Mouse (Mus musculus) MEL (cell line): Measurements from ENCODE around the gene Cmtm2b. TPM values are rescaled to one million over a fixed set of nuclear protein-coding genes. Genes with fewer than 3 reads are reported as not detected.

Experiments used
- DNase-seq: peaks from one replicate; pipeline ENCODE4 v3.0.0; 2011; ENCODE audit warnings: low read depth, low spot score
- H3K27ac ChIP-seq: 2 replicates; pipeline ENCODE4 v1.5.1; 2012; ENCODE audit warnings: low read depth, mild to moderate bottlenecking, control low read depth, low read length, moderate library complexity; ENCODE audit not compliant: control insufficient read depth
- H3K27me3 ChIP-seq, 2 experiments: fragments of 150-350 bp in 1 of 2; sonication (generic) in 1 of 2; 2 replicates each; pipeline ENCODE4 v1.6.1; 2012; ENCODE audit warnings: low read length in 2 of 2, mild to moderate bottlenecking in 2 of 2, improper control_type of control experiment in 1 of 2, moderate library complexity in 1 of 2; ENCODE audit not compliant: insufficient read depth in 2 of 2, control insufficient read depth in 1 of 2
- H3K36me3 ChIP-seq, 2 experiments: 2 replicates each; pipeline ENCODE4 v1.6.1; 2012 to 2014; ENCODE audit warnings: low read length in 2 of 2, improper control_type of control experiment in 1 of 2, inconsistent platforms in 1 of 2, mild to moderate bottlenecking in 1 of 2; ENCODE audit not compliant: insufficient read depth in 2 of 2, control insufficient read depth in 1 of 2
- H3K4me1 ChIP-seq, 2 experiments: fragments of 150-350 bp in 1 of 2; sonication (generic) in 1 of 2; 2 replicates each; pipeline ENCODE4 v1.6.1; 2012; ENCODE audit warnings: low read length in 2 of 2, improper control_type of control experiment in 1 of 2, mild to moderate bottlenecking in 1 of 2; ENCODE audit not compliant: insufficient read depth in 2 of 2, control insufficient read depth in 1 of 2
- H3K4me3 ChIP-seq, 2 experiments: fragments of 150-350 bp in 1 of 2; sonication (generic) in 1 of 2; 2 replicates each; pipeline ENCODE4 v1.5.1; 2012; ENCODE audit warnings: low read depth in 2 of 2, low read length in 2 of 2, mild to moderate bottlenecking in 2 of 2, moderate library complexity in 2 of 2, control low read depth in 1 of 2, improper control_type of control experiment in 1 of 2; ENCODE audit not compliant: control insufficient read depth in 1 of 2, insufficient read depth in 1 of 2
- H3K79me2 ChIP-seq: 2 replicates; pipeline ENCODE4 v1.6.1; 2012; ENCODE audit warnings: mild to moderate bottlenecking, low read length, moderate library complexity; ENCODE audit not compliant: control insufficient read depth, poor library complexity, insufficient read depth
- H3K9ac ChIP-seq: 2 replicates; pipeline ENCODE4 v1.6.1; 2012; ENCODE audit warnings: low read depth, mild to moderate bottlenecking, control low read depth, low read length, moderate library complexity; ENCODE audit not compliant: control insufficient read depth, poor library complexity, severe bottlenecking
- H3K9me3 ChIP-seq: fragments of 150-350 bp; sonication (generic); replicated peaks from 2 replicates; pipeline ENCODE4 v1.6.1; 2012; ENCODE audit warnings: mild to moderate bottlenecking, low read length, improper control_type of control experiment, moderate library complexity; ENCODE audit not compliant: insufficient read depth
- BHLHE40 ChIP-seq: IDR thresholded peaks from 2 replicates; pipeline ENCODE4 v1.6.1; 2012; ENCODE audit warnings: low read depth, mild to moderate bottlenecking, inconsistent platforms, low read length, improper control_type of control experiment, borderline replicate concordance
- CHD1 ChIP-seq: IDR thresholded peaks from 2 replicates; pipeline ENCODE4 v1.6.1; 2012; ENCODE audit warnings: low read depth, mild to moderate bottlenecking, inconsistent platforms, low read length, improper control_type of control experiment
- CHD2 ChIP-seq: IDR thresholded peaks from 2 replicates; pipeline ENCODE4 v1.6.1; 2011; ENCODE audit warnings: low read length, improper control_type of control experiment
- CTCF ChIP-seq, 3 experiments: IDR thresholded peaks in 2 of 3; conservative IDR thresholded peaks in 1 of 3; 2 replicates each; pipeline ENCODE4 v1.5.1; 2011 to 2012; ENCODE audit warnings: low read length in 3 of 3, low read depth in 2 of 3, mild to moderate bottlenecking in 2 of 3, improper control_type of control experiment in 1 of 3, inconsistent platforms in 1 of 3, mixed read lengths in 1 of 3, moderate library complexity in 1 of 3; ENCODE audit not compliant: control insufficient read depth in 1 of 3, insufficient read depth in 1 of 3, poor library complexity in 1 of 3, severe bottlenecking in 1 of 3
- E2F4 ChIP-seq: IDR thresholded peaks from 2 replicates; pipeline ENCODE4 v1.6.1; 2011; ENCODE audit warnings: low read depth, low read length, improper control_type of control experiment, borderline replicate concordance
- ELF1 ChIP-seq: IDR thresholded peaks from 2 replicates; pipeline ENCODE4 v1.6.1; 2014; ENCODE audit warnings: low read depth, mild to moderate bottlenecking, inconsistent platforms, low read length, improper control_type of control experiment, moderate library complexity
- EP300 ChIP-seq, 2 experiments: IDR thresholded peaks; 2 replicates each; pipeline ENCODE4 v1.6.1; 2011; ENCODE audit warnings: improper control_type of control experiment in 2 of 2, low read length in 2 of 2, low read depth in 1 of 2, mild to moderate bottlenecking in 1 of 2
- GABPA ChIP-seq: IDR thresholded peaks from 2 replicates; pipeline ENCODE4 v1.6.1; 2012; ENCODE audit warnings: low read depth, mild to moderate bottlenecking, inconsistent platforms, low read length, improper control_type of control experiment, moderate library complexity
- GATA1 ChIP-seq: IDR thresholded peaks from 2 replicates; pipeline ENCODE4 v1.6.1; 2011; ENCODE audit warnings: low read depth, low read length, improper control_type of control experiment
- HCFC1 ChIP-seq: IDR thresholded peaks from 2 replicates; pipeline ENCODE4 v1.6.1; 2012; ENCODE audit warnings: low read depth, mild to moderate bottlenecking, inconsistent platforms, low read length, improper control_type of control experiment, moderate library complexity
- KAT2A ChIP-seq: conservative IDR thresholded peaks from 2 replicates; pipeline ENCODE4 v1.6.1; 2012; ENCODE audit warnings: low read depth, low read length, improper control_type of control experiment, inconsistent platforms
- MAFK ChIP-seq: IDR thresholded peaks from 2 replicates; pipeline ENCODE4 v1.6.1; 2011; ENCODE audit warnings: low read depth, mild to moderate bottlenecking, low read length, improper control_type of control experiment, borderline replicate concordance
- MAX ChIP-seq: IDR thresholded peaks from 2 replicates; pipeline ENCODE4 v1.6.1; 2011; ENCODE audit warnings: low read length, improper control_type of control experiment
- MAZ ChIP-seq: IDR thresholded peaks from 2 replicates; pipeline ENCODE4 v1.6.1; 2012; ENCODE audit warnings: low read depth, mild to moderate bottlenecking, inconsistent platforms, low read length, improper control_type of control experiment
- MEF2A ChIP-seq: IDR thresholded peaks from 2 replicates; pipeline ENCODE4 v1.6.1; 2014; ENCODE audit warnings: low read depth, mild to moderate bottlenecking, inconsistent platforms, low read length, improper control_type of control experiment; ENCODE audit not compliant: poor library complexity, insufficient replicate concordance, severe bottlenecking; ENCODE audit errors: extremely low read depth
- MYB ChIP-seq: IDR thresholded peaks from 2 replicates; pipeline ENCODE4 v1.6.1; 2011; ENCODE audit warnings: mild to moderate bottlenecking, low read depth, low read length, improper control_type of control experiment
- NELFE ChIP-seq: IDR thresholded peaks from 2 replicates; pipeline ENCODE4 v1.6.1; 2011; ENCODE audit warnings: low read depth, low read length, improper control_type of control experiment
- NRF1 ChIP-seq: IDR thresholded peaks from 2 replicates; pipeline ENCODE4 v1.6.1; 2014; ENCODE audit warnings: low read depth, mild to moderate bottlenecking, inconsistent platforms, low read length, improper control_type of control experiment, moderate library complexity; ENCODE audit not compliant: poor library complexity, insufficient read depth, severe bottlenecking
- RAD21 ChIP-seq: IDR thresholded peaks from 2 replicates; pipeline ENCODE4 v1.6.1; 2011; ENCODE audit warnings: mild to moderate bottlenecking, low read depth, low read length, improper control_type of control experiment
- RCOR1 ChIP-seq: IDR thresholded peaks from 2 replicates; pipeline ENCODE4 v1.6.1; 2012; ENCODE audit warnings: low read depth, mild to moderate bottlenecking, inconsistent platforms, low read length, improper control_type of control experiment
- SIN3A ChIP-seq: IDR thresholded peaks from 2 replicates; pipeline ENCODE4 v1.6.1; 2012; ENCODE audit warnings: low read length, improper control_type of control experiment, inconsistent platforms
- SMC3 ChIP-seq: IDR thresholded peaks from 2 replicates; pipeline ENCODE4 v1.6.1; 2011; ENCODE audit warnings: low read depth, low read length, improper control_type of control experiment
- TAL1 ChIP-seq: IDR thresholded peaks from 2 replicates; pipeline ENCODE4 v1.6.1; 2012; ENCODE audit warnings: mild to moderate bottlenecking, inconsistent platforms, low read length, moderate library complexity, mixed read lengths
- TBP ChIP-seq: IDR thresholded peaks from 2 replicates; pipeline ENCODE4 v1.8.0; 2011; ENCODE audit warnings: low read depth, low read length, improper control_type of control experiment
- TCF12 ChIP-seq: IDR thresholded peaks from 2 replicates; pipeline ENCODE4 v1.6.1; 2014; ENCODE audit warnings: low read depth, mild to moderate bottlenecking, inconsistent platforms, low read length, improper control_type of control experiment, moderate library complexity
- UBTF ChIP-seq: IDR thresholded peaks from 2 replicates; pipeline ENCODE4 v1.6.1; 2012; ENCODE audit warnings: low read depth, mild to moderate bottlenecking, inconsistent platforms, low read length, improper control_type of control experiment, moderate library complexity, borderline replicate concordance; ENCODE audit not compliant: insufficient read depth
- USF1 ChIP-seq: IDR thresholded peaks from 2 replicates; pipeline ENCODE4 v1.6.1; 2014; ENCODE audit warnings: low read depth, mild to moderate bottlenecking, inconsistent platforms, low read length, improper control_type of control experiment, moderate library complexity
- USF2 ChIP-seq, 2 experiments: IDR thresholded peaks; 2 replicates each; pipeline ENCODE4 v1.6.1; 2011 to 2012; ENCODE audit warnings: improper control_type of control experiment in 2 of 2, low read length in 2 of 2, borderline replicate concordance in 1 of 2, inconsistent platforms in 1 of 2, low read depth in 1 of 2, mild to moderate bottlenecking in 1 of 2; ENCODE audit not compliant: insufficient read depth in 1 of 2
- ZC3H11A ChIP-seq: IDR thresholded peaks from 2 replicates; pipeline ENCODE4 v1.6.1; 2012; ENCODE audit warnings: low read depth, mild to moderate bottlenecking, inconsistent platforms, low read length, improper control_type of control experiment
- ZKSCAN1 ChIP-seq: IDR thresholded peaks from 2 replicates; pipeline ENCODE4 v1.6.1; 2012; ENCODE audit warnings: low read depth, mild to moderate bottlenecking, inconsistent platforms, low read length, improper control_type of control experiment, moderate library complexity
- polyA plus RNA-seq, 2 experiments: library from polyadenylated mRNA; stranded (reverse) in 1 of 2; unstranded in 1 of 2; fragments of >175 nt in 1 of 2; fragments of >200 nt in 1 of 2; gene quantifications; 2 replicates each; pipeline versions ENCODE4 v1.2.1 to v1.2.4; 2012; ENCODE audit warnings: low replicate concordance in 2 of 2, low read depth in 1 of 2; ENCODE audit not compliant: insufficient read length in 2 of 2, insufficient read depth in 1 of 2, missing spikeins in 1 of 2
- total RNA-seq: library from RNA; depleted of rRNA; stranded (reverse); fragments of 300-350 nt; gene quantifications from 2 replicates; pipeline ENCODE4 v1.2.3, GENCODE M21; 2012

Cmtm2b gene
- total and polyA plus RNA-seq, 3 experiments, result not detected

DNA sequence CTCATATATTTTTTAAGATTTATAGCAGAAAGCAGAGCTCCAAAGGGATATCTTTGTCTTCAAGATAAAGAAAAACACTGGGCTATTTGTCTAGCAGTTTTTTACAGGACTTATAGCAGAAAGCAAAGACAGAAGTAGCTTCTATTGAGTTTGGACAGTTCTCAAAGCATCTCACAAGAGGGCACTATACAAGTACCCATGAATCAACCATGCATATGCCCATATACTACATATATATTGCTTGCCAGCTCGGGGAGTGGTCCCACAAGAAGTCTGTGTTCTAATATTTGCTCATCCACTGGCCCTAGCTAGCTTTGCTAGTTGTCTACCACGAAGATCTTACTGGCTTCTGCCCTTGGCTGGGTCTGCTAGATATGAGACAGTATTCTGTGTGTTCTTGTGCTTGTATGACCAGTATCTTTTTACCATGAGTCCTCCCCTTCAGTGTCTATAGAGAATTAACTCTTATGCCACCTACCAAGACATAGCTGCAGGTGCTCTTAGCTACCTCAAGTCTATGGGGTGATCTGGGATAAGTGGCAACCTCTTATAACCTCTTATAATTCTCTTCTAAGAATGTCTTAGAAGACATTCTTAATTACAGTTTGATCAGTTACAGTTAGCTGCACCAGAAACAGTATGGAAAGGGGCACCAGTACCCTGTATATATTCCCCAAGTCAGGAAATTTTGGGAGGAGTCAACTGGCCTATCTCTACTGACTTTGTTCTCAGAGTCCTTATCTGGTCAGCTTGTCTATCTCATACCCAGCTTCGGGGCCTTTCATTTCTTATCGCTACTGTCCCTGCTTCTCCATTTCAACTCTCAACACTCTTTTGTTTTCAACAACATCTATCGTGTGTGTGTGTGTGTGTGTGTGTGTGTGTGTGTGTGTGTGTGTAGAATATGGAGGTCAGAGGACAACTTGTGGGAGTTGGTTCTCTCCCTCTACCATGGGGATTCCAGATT is 10.9 kb downstream of the Cmtm2b start (continued):
- TF ChIP-seq HCFC1 (peak; percentile 37; the same call in 1 of the 2 replicates), MAFK (no peak), SMC3 (peak; percentile 60), MAZ (0 out of 2 replicates have a peak, but pooled peaks have one; percentile 40), SIN3A (no peak; the same call in 1 of the 2 replicates), GABPA (no peak), ZC3H11A (peak; percentile 29; the same call in 1 of the 2 replicates), RCOR1 (peak; percentile 82), MEF2A (0 out of 2 replicates have a peak, but pooled peaks have one; percentile 41), MYB (no peak), GATA1 (peak; percentile 96), E2F4 (no peak), NELFE (no peak), EP300 (IDR thresholded peaks at IDR 0.05; ENCODE audit: low read depth in 1 of 2, low read length in 2 of 2) (peak; percentile 89 to 90), CHD2 (no peak), CTCF (IDR thresholded peaks at IDR 0.05 in 2 of 3, conservative IDR thresholded peaks at IDR 0.05 in 1 of 3; ENCODE audit: control insufficient read depth in 1 of 3, insufficient read depth in 1 of 3, low read depth in 2 of 3, low read length in 3 of 3, poor library complexity in 1 of 3, severe bottlenecking in 1 of 3) (peak in 2 of 3 experiments; percentile 21 to 62; a peak in 3 of 6 replicates), RAD21 (peak; percentile 42)

DNA sequence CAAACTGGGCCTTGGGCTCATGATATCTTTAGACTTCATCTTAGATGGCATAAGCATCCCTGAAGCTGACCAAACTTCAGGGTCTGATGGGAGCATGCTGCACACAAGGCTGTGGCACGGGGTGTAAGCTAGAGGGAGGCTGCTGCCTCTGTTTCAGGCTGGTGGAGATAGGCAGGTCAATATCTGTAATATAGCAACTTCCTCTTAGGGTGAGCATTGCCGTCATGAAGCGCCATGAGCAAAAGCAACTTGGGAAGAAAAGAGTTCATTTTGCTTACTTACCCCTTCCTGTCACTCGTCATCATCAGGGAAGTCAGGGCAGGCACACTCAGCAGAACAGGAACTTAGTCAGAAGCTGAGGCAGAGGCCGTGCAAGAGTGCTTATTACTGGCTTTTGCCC is 11.8 kb downstream of the Cmtm2b start:
- Histone ChIP-seq H3K36me3 (peaks cover 0 to 17% of the 10 kb centered on the region in 2 experiments; a peak in 2 of 4 replicates), H3K79me2 (no peaks in the 10 kb centered on the region), H3K9ac (0 out of 2 replicates have a peak overlapping the region, but pooled peaks have one; percentile 1), H3K9me3 (no peaks in the 10 kb centered on the region), H3K27me3 (no peaks in the 10 kb centered on the region), H3K27ac (peak overlapping the region; percentile 59), H3K4me3 (peak overlapping the region; percentile 1 to 22; a peak in 2 of 4 replicates), H3K4me1 (peaks cover 7 to 20% of the 10 kb centered on the region in 2 experiments)
- DNase-seq, result peak; percentile 86
- TF ChIP-seq ZKSCAN1 (no peak), TAL1 (no peak), BHLHE40 (no peak), MAZ (no peak), TBP (peak; percentile 66; the same call in 1 of the 2 replicates), GATA1 (peak; percentile 29; the same call in 1 of the 2 replicates), TCF12 (peak; percentile 46), MAX (peak; percentile 78; the same call in 1 of the 2 replicates), MAFK (no peak), SIN3A (no peak), HCFC1 (peak; percentile 46), CHD1 (no peak), RCOR1 (peak; percentile 7; the same call in 1 of the 2 replicates), USF2 (IDR thresholded peaks at IDR 0.05; ENCODE audit: borderline replicate concordance in 1 of 2, insufficient read depth in 1 of 2, low read depth in 1 of 2, low read length in 2 of 2) (no peak), ELF1 (peak; percentile 46; the same call in 1 of the 2 replicates), EP300 (IDR thresholded peaks at IDR 0.05; ENCODE audit: low read depth in 1 of 2, low read length in 2 of 2) (peak in 1 of 2 experiments; percentile 39; a peak in 3 of 4 replicates), UBTF (no peak), USF1 (no peak), CTCF (IDR thresholded peaks at IDR 0.05 in 2 of 3, conservative IDR thresholded peaks at IDR 0.05 in 1 of 3; ENCODE audit: control insufficient read depth in 1 of 3, insufficient read depth in 1 of 3, low read depth in 2 of 3, low read length in 3 of 3, poor library complexity in 1 of 3, severe bottlenecking in 1 of 3) (no peak), GABPA (no peak), KAT2A (no peak), NRF1 (no peak), E2F4 (no peak)
